Comparison of ENCODE assay signal across 23 mouse cellular contexts in genomic region chr1:169555621-169556020, GRCm38 (mm10). TPM values are rescaled to one million over a fixed set of nuclear protein-coding genes. Genes with fewer than 3 reads are reported as not detected.
A peak's percentile ranks its signal among the peaks of the same experiment; 100 is the strongest.
DNase-seq lines count a peak whose midpoint lies in the region; ATAC-seq and TF ChIP-seq lines count a peak whose summit lies in the region.
"Had no signal": no experiment of that assay in that cellular context is flagged by ENCODE, and none has a peak within 500 bp of the region (broad histone marks: within the 10 kb centered on the region; RNA-seq: fewer than 3 reads in every experiment).

No protein-coding gene starts in this region.

- H3K36me3 ChIP-seq in liver, adult 2 months (ENCODE audit: control insufficient read depth, insufficient read depth, low read length): no peaks in the 10 kb centered on the region
- no peaks in the 10 kb centered on the region for H3K36me3 ChIP-seq in liver, embryonic 11.5 days (ENCODE audit: control insufficient read depth, insufficient read depth, low read length)
- H3K36me3 ChIP-seq: embryonic facial prominence, embryonic 13.5 days; G1E; heart, embryonic 10.5 days; heart, embryonic 15.5 days; hindbrain, embryonic 10.5 days; intestine, embryonic 15.5 days had no signal

- H3K9me3 ChIP-seq in liver, embryonic 11.5 days (ENCODE audit: control insufficient read depth, low read length): no peaks in the 10 kb centered on the region
- H3K9me3 ChIP-seq: embryonic facial prominence, embryonic 13.5 days; forebrain, embryonic 13.5 days; G1E; heart, embryonic 10.5 days; heart, embryonic 15.5 days; hindbrain, embryonic 10.5 days; intestine, embryonic 15.5 days had no signal

- no peak overlapping the region for H3K9ac ChIP-seq in liver, adult 2 months (ENCODE audit: low read depth, low read length)
- no peak overlapping the region for H3K9ac ChIP-seq in liver, embryonic 11.5 days (ENCODE audit: low read depth, low read length)
- H3K9ac ChIP-seq: embryonic facial prominence, embryonic 13.5 days; forebrain, embryonic 13.5 days; forebrain, postnatal 0 days; heart, embryonic 15.5 days; hindbrain, embryonic 14.5 days; intestine, embryonic 15.5 days had no signal

- no peak overlapping the region for H3K27ac ChIP-seq in liver, adult 2 months (replicated peaks; ENCODE audit: insufficient read depth, low read depth, low read length)
- no peak overlapping the region for H3K27ac ChIP-seq in liver, embryonic 11.5 days (ENCODE audit: low read depth, low read length)
- H3K27ac ChIP-seq: embryonic facial prominence, embryonic 13.5 days; forebrain, embryonic 13.5 days; gastrocnemius, adult 2 months; heart, embryonic 10.5 days; heart, embryonic 15.5 days; hindbrain, embryonic 10.5 days; hindbrain, embryonic 14.5 days; intestine, embryonic 15.5 days had no signal

- H3K79me2 ChIP-seq in liver, adult 2 months (ENCODE audit: control insufficient read depth, insufficient read depth, low read length): no peaks in the 10 kb centered on the region

- no peak for ATAC-seq in liver, embryonic 11.5 days (replicated peaks; ENCODE audit: low FRiP score)
- ATAC-seq: forebrain, embryonic 13.5 days; forebrain, postnatal 0 days; intestine, embryonic 15.5 days had no signal

- H3K4me2 ChIP-seq in liver, embryonic 11.5 days: no peak overlapping the region
- H3K4me2 ChIP-seq: embryonic facial prominence, embryonic 13.5 days; forebrain, embryonic 13.5 days; heart, embryonic 15.5 days; hindbrain, embryonic 14.5 days; intestine, embryonic 15.5 days had no signal

- TF ChIP-seq CTCF in liver, adult 2 months (IDR thresholded peaks at IDR 0.05; ENCODE audit: low read depth, low read length): no peak

- H3K4me3 ChIP-seq in liver, adult 2 months (ENCODE audit: insufficient read depth, low read depth, low read length): no peak overlapping the region
- no peak overlapping the region for H3K4me3 ChIP-seq in liver, embryonic 11.5 days (ENCODE audit: low read depth, low read length)
- H3K4me3 ChIP-seq: embryonic facial prominence, embryonic 13.5 days; forebrain, embryonic 13.5 days; gastrocnemius, adult 2 months; heart, embryonic 10.5 days; heart, embryonic 15.5 days; hindbrain, embryonic 10.5 days; intestine, embryonic 15.5 days had no signal

- TF ChIP-seq POLR2A in liver, adult 2 months (IDR thresholded peaks at IDR 0.05; ENCODE audit: extremely low read depth, insufficient read depth, low read length): no peak

- no peaks in the 10 kb centered on the region for H3K4me1 ChIP-seq in liver, adult 2 months (ENCODE audit: control insufficient read depth, insufficient read depth, low read length)
- H3K4me1 ChIP-seq in liver, embryonic 11.5 days (replicated peaks; ENCODE audit: control insufficient read depth, insufficient read depth, low read length): no peaks in the 10 kb centered on the region
- H3K4me1 ChIP-seq: embryonic facial prominence, embryonic 13.5 days; forebrain, embryonic 13.5 days; heart, embryonic 10.5 days; heart, embryonic 15.5 days; hindbrain, embryonic 10.5 days; intestine, embryonic 15.5 days had no signal

- DNase-seq in adrenal gland, adult 2 months: peak; percentile 22
- no peak for DNase-seq in adrenal gland, adult 8-10 months
- DNase-seq in liver, adult 2 months (ENCODE audit: extremely low read depth, low read depth, low spot score): peak; percentile 10
- DNase-seq in liver, embryonic 11.5 days (ENCODE audit: low spot score): no peak
- peak; percentile 84 for DNase-seq in NIH3T3 (ENCODE audit: low read depth)
- DNase-seq in lung, adult 18-20 months: no peak
- DNase-seq in layer of hippocampus, postnatal 14 days (ENCODE audit: low spot score in 2 of 2): no peak
- DNase-seq: cerebellum, adult 11-12 months; cerebellum, adult 9-10 months; cerebellum, postnatal 25 days; forebrain, postnatal 0 days; gastrocnemius, adult 2 months; gastrocnemius, postnatal 25 days; heart, adult 11 months; kidney, adult 18-20 months had no signal

- no peaks in the 10 kb centered on the region for H3K27me3 ChIP-seq in liver, adult 2 months (ENCODE audit: control insufficient read depth, insufficient read depth, low read length)
- H3K27me3 ChIP-seq in liver, embryonic 11.5 days (replicated peaks; ENCODE audit: control insufficient read depth, insufficient read depth, low read length): no peaks in the 10 kb centered on the region
- H3K27me3 ChIP-seq: embryonic facial prominence, embryonic 13.5 days; forebrain, embryonic 13.5 days; heart, embryonic 15.5 days; intestine, embryonic 15.5 days had no signal

- 70% methylated on average over 2 of the region's 2 CpGs for WGBS in liver, adult 2 months
- WGBS in liver, embryonic 11.5 days: 86% methylated on average over 2 of the region's 2 CpGs

RNA-seq across cellular contexts. Expression of gene Nuf2, which starts 24.4 kb away (rescaled TPM):
- 1 to 10 TPM; 1.0 to 2.0 TPM for total RNA-seq in adrenal gland, adult 2 months (2021)
- 0.11 and 0.13 TPM in 2 replicates for polyA plus RNA-seq in adrenal gland, adult 2 months (2012; rRNA removed)
- total RNA-seq in adrenal gland, adult 8-10 months (2022): 1 to 10 TPM in 2 of 4 experiments, under 1 TPM in 2; 0.49 to 3.0 (median 0.94) TPM
- 0.28 and 0.94 TPM in 2 replicates for total RNA-seq in liver, adult 2 months (2014; rRNA removed)
- not detected in 2 replicates for polyA plus RNA-seq in liver, adult 2 months (2012; rRNA removed)
- polyA plus RNA-seq in liver, embryonic 11.5 days (2014; fragmentation: Nextera tagmentation; extraction: Ambion mirVana): 60.7 and 65.2 TPM in 2 replicates
- 1 to 10 TPM; 4.1 to 6.2 TPM for total RNA-seq in layer of hippocampus, postnatal 14 days (2021)
- total RNA-seq: gastrocnemius, adult 2 months had no signal

Comparison
In these comparisons a context has a peak if more than half of its experiments do, and no peak if none do; other contexts are left out.
1. DNase-seq: peak in adrenal gland, adult 2 months (single experiment), liver, adult 2 months (single experiment) and NIH3T3 (single experiment); none in adrenal gland, adult 8-10 months (single experiment), liver, embryonic 11.5 days (single experiment), lung, adult 18-20 months (0 of 2) and layer of hippocampus, postnatal 14 days (0 of 2).